Mouse (Mus musculus) hindbrain, embryonic 10.5 days (tissue): ENCODE data around the gene Bcl2l13. TPM values are rescaled to one million over a fixed set of nuclear protein-coding genes. Genes with fewer than 3 reads are reported as not detected.

Source experiments
- DNase-seq: peaks from one replicate; pipeline ENCODE4 v3.0.0-alpha.2; 2017; ENCODE audit warnings: low spot score
- H3K27ac ChIP-seq: fragments of 300-500 bp; sonication (generic); 2 replicates; pipeline ENCODE4 v1.5.1; 2016; ENCODE audit warnings: mild to moderate bottlenecking, moderate library complexity
- H3K27me3 ChIP-seq: fragments of 300-500 bp; sonication (generic); 2 replicates; pipeline ENCODE4 v1.6.1; 2016; ENCODE audit warnings: mild to moderate bottlenecking; ENCODE audit not compliant: poor library complexity, insufficient read depth, severe bottlenecking
- H3K36me3 ChIP-seq: fragments of 300-500 bp; sonication (generic); 2 replicates; pipeline ENCODE4 v1.6.1; 2016; ENCODE audit warnings: mild to moderate bottlenecking, moderate library complexity
- H3K4me1 ChIP-seq: fragments of 300-500 bp; sonication (generic); replicated peaks from 2 replicates; pipeline ENCODE4 v1.6.1; 2016; ENCODE audit warnings: mild to moderate bottlenecking
- H3K4me3 ChIP-seq: fragments of 300-500 bp; sonication (generic); 2 replicates; pipeline ENCODE4 v1.5.1; 2016; ENCODE audit warnings: mild to moderate bottlenecking, moderate library complexity
- H3K9me3 ChIP-seq: fragments of 300-500 bp; sonication (generic); 2 replicates; pipeline ENCODE4 v1.6.1; 2016; ENCODE audit warnings: mild to moderate bottlenecking, moderate library complexity
- WGBS: fragments of 180-500 bp; shearing (Covaris S2); methylation state at CpG from one replicate; pipeline ENCODE4 v1.1.7; 2016; 5-methylcytosine and 5-hydroxymethylcytosine counted together
- polyA plus RNA-seq: library from polyadenylated mRNA; unstranded; fragments of >200 nt; fragmentation: Nextera tagmentation; extraction: Ambion mirVana; gene quantifications from 2 replicates; pipeline ENCODE4 v1.2.1, GENCODE M21; 2016

Gene Bcl2l13
- polyA plus RNA-seq, 1 experiment from 2014 or later = 41.3 TPM

DNA sequence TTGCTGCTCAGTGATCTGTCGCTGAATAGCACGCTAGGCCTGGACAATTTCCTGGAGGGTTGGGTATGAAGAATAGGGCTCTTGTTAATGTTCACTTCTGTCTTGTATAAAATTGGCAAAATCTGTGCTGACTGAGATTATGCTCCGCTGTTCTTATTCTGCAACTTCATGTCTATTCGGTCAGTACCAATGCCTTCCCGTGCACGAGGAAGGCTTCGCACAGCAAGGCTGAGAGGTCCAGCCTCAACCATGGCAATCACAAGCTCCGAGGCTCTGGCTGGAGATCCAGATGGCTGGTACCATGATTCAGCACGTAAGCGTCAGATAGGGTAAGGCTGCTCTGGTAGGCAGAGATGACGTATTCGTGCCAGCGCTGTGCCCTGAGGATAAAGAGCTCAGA, 105.6 kb downstream of the Bcl2l13 start:
- H3K27ac ChIP-seq = no peak overlapping the region
- no peaks in the 10 kb centered on the region for H3K27me3 ChIP-seq
- H3K9me3 ChIP-seq = no peaks in the 10 kb centered on the region
- WGBS = 95% methylated on average over 13 of the region's 13 CpGs
- no peak overlapping the region for H3K4me3 ChIP-seq
- H3K36me3 ChIP-seq = peaks cover 7% of the 10 kb centered on the region
- H3K4me1 ChIP-seq = peaks cover 11% of the 10 kb centered on the region
- no peak for DNase-seq

Other genes with a start within 250 kb of the Bcl2l13 start
- gene Cecr2, start 169.8 kb upstream of the Bcl2l13 start, polyA plus RNA-seq = 14.3 and 16.5 TPM in 2 replicates
- 0.25 and 1.4 TPM in 2 replicates for gene Slc25a18, start 62.6 kb upstream of the Bcl2l13 start, polyA plus RNA-seq
- gene Atp6v1e1, start 13.4 kb upstream of the Bcl2l13 start, polyA plus RNA-seq = 136 and 166 TPM in 2 replicates
- 15.7 and 17.5 TPM in 2 replicates for gene Bid, start 80.6 kb downstream of the Bcl2l13 start, polyA plus RNA-seq